Mouse (Mus musculus): ENCODE measurements around the gene Hcn2.
A peak's percentile ranks its signal among the peaks of the same experiment; 100 is the strongest.

Gene Hcn2

GRCm38 (mm10) chr10:79716254-79716987 is at the start of gene Hcn2:
Gene Hcn2 (plus strand): TSS chr10:79716634.
- no peak for DNase-seq

GRCm38 (mm10) chr10:79668076-79668475 is 48.4 kb upstream of the Hcn2 start:
- DNase-seq: no peak

DNA sequence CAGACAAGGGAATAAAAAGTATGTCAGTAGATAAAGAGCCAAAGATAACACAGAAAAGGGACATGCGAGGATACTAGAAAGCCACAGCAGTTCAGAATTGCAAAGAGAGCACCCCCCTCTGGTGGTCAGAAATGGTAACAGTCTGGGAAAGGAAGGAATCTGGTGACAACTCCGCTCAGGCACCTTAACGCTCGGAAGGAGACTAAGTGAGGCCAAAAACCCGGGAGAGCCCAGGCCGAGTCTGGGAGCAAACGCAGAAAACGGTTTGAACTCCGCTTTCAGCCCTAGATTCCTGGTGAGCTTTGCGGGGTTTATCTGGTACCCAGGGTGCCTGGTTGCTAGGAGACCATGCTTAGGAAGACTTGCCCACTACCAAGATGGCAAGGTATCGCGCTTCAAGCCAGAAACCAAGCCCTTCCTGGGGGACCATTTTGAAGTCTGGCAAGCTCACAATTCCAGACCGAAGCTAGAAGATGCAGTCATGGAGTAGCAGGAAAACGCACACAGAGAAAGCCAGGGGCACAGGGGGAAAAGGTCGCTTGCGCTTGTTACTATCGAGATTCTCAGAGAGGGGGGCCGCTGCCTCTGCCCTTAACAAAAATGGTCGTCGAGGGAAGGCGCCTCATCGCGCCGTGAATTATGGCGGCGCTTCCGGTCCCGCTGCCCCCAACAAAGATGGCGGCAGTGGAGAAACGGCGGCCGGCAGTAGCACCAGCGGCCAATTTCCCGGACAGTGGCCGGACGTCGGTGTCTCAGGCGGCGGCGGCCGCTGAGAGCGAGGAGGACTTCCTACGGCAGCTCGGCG is 47.5 kb upstream of the Hcn2 start, which contains the start of gene Tpgs1:
TSS of gene Tpgs1 (plus strand) at position 599 of the 805 bp plus-strand sequence.
- DNase-seq: peak; percentile 94

DNA sequence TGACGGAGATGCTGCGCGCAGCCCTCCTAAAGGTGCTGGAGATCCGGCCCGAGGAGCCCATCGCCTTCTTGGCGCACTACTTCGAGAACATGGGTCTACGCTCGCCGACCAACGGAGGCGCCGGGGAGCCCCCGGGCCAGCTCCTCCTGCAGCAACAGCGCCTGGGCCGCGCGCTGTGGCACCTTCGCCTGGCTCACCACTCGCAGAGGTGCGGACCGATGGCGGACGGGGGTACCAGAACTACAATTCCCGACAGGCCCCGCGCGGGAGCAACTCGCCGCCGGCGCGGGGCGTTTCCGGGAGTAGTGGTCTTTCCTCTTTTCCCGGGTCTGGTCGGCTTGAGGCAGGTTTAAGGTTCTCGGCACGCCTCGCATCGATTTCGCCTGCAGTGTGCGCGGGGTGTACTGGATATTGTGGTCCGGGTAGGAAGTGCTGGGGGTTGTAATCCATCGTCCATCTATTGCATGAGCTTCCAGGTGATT is 46.8 kb upstream of the Hcn2 start:
- DNase-seq: peak; percentile 69

DNA sequence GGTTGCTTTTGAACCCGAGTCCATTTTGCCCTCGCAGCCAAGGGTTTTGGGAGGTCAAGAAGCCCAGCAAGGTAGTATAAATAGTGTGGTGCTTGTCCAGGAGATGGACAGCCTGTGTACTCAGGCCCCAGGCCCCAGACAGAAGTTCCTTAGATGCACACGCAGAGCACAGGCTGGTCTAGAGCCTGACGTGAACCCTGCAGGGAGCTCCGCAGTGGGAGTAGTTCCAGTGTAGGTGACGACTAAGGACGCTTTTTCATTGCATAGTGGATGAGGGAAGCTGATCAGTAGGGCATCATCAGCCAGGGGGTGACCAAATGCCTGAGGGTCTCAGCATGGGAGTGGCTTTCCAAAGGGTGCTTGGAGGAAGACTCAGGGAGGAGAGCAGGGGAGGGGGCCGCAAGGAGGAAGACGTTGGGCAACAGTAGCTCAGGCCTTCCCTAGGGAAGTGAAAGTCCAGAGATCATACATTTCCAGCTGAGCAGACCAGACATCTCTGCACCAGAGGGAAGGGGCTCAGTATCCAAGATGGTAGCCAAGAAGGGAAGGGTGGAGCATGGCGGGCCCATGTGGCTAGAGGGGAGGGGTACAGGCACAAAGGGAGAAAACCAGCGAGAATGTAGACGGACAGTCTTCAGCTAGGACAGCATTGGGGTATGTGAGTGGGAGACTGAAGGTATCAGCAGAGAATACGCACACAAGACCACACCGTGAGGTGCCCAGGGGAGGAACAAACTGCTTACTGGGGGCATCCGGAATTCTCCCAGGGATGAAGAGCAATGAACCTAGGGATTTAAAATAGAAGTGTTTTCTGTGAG is 46.2 kb upstream of the Hcn2 start:
- DNase-seq: no peak

DNA sequence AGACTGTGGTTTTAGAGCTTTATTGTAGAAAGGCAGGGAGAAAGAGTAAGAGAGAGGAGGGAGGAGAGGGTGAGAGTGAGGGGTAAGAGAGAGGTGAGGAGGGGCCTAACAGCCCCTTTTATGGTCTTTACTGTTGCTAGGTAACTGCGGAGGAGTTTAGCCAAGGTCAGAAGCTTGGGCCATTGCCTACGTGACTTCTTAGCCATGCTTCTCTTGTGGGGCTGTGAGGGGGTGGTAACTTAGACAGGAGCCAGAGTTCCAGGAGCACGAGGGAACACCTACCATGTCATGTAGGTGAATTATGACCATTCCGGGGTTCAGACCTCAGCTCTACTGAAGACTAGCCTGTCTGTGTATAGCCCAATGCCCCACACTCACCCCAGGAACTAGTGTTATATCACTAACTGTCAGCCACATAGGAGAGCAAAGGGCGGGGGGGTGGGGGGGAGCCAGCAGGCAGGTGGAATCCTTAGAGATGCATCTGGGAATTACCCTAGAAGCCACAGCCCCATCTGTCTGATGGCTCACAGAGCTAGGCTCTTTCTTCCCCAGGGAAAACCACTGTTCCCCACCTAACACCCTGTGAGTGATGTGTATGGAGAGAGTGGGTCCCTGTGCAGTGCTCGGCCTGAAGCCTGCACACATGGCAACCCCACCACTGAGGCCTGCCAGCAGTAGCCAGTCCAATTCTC is 44.9 kb upstream of the Hcn2 start:
- DNase-seq: no peak

GRCm38 (mm10) chr10:79672088-79672455 is 44.4 kb upstream of the Hcn2 start:
- DNase-seq: no peak

- DNase-seq: no peak
Measured at GRCm38 (mm10) chr10:79673054-79673453, 43.4 kb upstream of the Hcn2 start.

- DNase-seq: no peak
Measured at GRCm38 (mm10) chr10:79675346-79676035, 40.9 kb upstream of the Hcn2 start.

- DNase-seq: no peak
Measured at GRCm38 (mm10) chr10:79680606-79681495, 35.6 kb upstream of the Hcn2 start.

DNA sequence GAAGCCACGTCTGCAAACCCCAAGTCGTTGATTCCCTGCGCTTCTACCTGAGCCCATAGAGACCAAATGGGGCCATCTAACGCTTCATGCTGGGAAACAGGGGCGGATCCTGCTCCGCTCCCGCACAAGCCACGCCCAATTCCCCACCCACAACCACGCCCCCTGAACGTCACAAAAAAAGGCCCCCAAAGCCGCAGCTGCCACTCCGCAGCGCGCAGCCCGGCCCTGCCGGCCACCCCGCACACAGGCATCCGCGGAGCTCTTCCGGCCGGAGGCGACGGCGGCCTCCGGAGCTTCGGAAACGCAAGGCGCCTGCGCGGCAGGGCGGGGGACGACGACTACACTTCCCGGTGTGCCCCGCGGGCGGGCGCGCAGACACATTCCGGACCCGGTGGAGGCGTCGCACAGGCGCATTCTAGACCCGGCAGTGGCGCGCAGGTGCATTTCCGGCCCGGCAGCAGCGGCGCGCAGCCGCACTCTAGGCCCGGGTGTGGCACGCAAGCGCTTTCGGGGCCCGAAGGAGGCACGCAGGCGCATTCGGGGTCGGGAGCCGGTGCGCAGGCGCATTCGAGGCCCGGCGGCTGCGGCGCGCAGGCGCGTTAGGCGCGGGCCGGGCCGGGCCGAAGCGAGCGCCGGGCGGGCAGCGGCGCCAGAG is 34.7 kb upstream of the Hcn2 start, which contains the start of gene Cdc34:
TSS of gene Cdc34 (plus strand) at position 605 of the 655 bp plus-strand sequence.
- peak; percentile 100 for DNase-seq

DNA sequence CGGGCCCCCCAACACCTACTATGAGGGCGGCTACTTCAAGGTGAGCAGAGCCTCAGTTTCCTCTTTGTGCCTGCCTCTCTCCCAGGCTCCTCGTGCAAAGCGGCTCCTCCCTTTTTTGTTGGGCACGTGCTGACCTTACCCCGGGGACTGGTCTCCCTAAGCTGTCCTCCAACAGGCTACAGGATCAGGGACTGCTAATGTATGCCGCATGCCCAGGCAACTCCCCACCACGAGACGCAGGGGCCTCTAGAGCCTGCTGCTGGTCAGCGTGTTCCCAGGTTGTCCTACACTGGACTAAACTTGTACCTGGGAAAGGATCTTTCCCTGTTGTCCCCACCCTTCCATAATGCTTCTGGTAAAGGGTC is 33.9 kb upstream of the Hcn2 start:
- peak; percentile 63 for DNase-seq

DNA sequence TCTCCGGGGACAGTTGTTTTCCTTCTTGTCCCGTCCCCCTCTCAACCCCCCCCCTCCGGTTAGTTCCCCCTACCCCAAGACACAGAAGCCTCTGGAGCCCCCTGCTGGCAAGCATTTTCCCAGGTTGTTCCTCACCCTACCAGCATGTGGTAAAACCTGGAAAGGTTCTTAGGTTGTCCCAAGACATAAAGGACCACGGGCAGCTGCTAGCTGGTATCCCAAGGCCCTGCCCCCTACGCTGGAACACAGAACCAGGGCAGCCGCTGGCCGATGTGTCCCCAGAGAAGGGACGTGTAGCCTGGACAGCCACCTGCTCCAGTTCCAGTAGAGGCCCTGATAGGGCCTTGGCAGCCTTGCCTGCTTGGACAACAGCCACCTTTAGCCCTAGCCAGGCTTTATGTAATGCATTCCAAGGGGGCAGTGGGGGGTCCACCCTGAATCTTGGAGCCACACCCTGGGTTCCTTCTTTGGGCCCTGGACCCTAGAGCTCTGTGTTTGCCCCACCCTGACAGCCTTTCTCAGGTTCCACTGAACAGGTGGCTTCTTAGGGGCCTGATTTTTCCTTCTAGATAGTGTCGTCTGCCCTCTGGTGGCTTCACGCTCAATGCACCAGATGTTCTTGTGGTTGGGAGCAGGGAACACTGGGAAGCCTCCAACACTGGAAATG is 33.4 kb upstream of the Hcn2 start:
- peak; percentile 75 for DNase-seq

GRCm38 (mm10) chr10:79683726-79684640 is 32.5 kb upstream of the Hcn2 start:
- peak; percentile 49 for DNase-seq

- no peak for DNase-seq
Measured at GRCm38 (mm10) chr10:79684770-79685600, 31.4 kb upstream of the Hcn2 start.

GRCm38 (mm10) chr10:79686219-79686618 is 30.2 kb upstream of the Hcn2 start:
- DNase-seq: no peak

GRCm38 (mm10) chr10:79686691-79687090 is 29.7 kb upstream of the Hcn2 start:
- no peak for DNase-seq

DNA sequence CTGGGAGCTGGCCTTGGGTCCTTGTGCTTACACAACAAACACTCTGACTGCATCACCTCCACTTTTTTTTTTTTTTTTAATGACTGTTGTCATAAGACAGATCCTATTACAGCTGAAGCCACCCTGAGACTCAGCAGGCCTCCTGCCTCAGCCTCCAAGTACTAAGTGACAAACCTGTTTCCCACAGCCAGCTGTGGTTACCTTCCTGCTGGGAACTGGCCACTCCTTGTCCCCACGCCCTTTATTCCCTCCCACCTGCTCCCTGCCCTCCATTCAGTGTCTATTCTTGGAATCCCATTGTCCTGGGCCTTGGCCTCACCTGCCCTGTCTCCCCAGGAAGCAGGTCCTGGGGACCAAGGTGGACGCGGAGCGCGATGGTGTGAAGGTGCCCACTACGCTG is 28.9 kb upstream of the Hcn2 start:
- no peak for DNase-seq

All from kidney, adult 11 months (tissue).